Mouse (Mus musculus) c-Kit-positive CD71-negative TER-119-negative erythroid progenitor cells, embryonic 14.5 days (primary cell): ENCODE measurements around the gene Chek2.

Source experiments
- DNase-seq: peaks from one replicate; pipeline ENCODE4 v3.0.0-alpha.2; 2013; ENCODE audit warnings: low read depth

The Chek2 gene

GRCm38 (mm10) chr5:110898785-110899184 is 59.0 kb downstream of the Chek2 start:
- no peak for DNase-seq

- DNase-seq, result no peak
Measured at GRCm38 (mm10) chr5:110900331-110900730, 60.6 kb downstream of the Chek2 start.

- DNase-seq, result no peak
Measured at GRCm38 (mm10) chr5:110906708-110907107, 66.9 kb downstream of the Chek2 start.

- DNase-seq, result no peak
Measured at GRCm38 (mm10) chr5:110908879-110909278, 69.1 kb downstream of the Chek2 start.

- no peak for DNase-seq
Measured at GRCm38 (mm10) chr5:110909955-110910589, 70.3 kb downstream of the Chek2 start.

- no peak for DNase-seq
Measured at GRCm38 (mm10) chr5:110914859-110915258, 75.1 kb downstream of the Chek2 start.

GRCm38 (mm10) chr5:110916241-110916640 is 76.5 kb downstream of the Chek2 start:
- DNase-seq, result no peak

GRCm38 (mm10) chr5:110919541-110919940 is 79.8 kb downstream of the Chek2 start:
- DNase-seq, result no peak

GRCm38 (mm10) chr5:110923336-110923735 is 83.6 kb downstream of the Chek2 start:
- DNase-seq, result no peak
